Mouse (Mus musculus) yolk sac, embryonic 10.5 days (tissue): ENCODE results near the gene Rrbp1.
A peak's percentile ranks its signal among the peaks of the same experiment; 100 is the strongest.

ENCODE experiments used
- DNase-seq: peaks from one replicate; pipeline ENCODE4 v3.0.0-alpha.2; 2017; ENCODE audit warnings: low spot score

Gene Rrbp1

GRCm38 (mm10) chr2:143915600-143916135 lies 95.4 kb downstream of the Rrbp1 start:
- no peak for DNase-seq

GRCm38 (mm10) chr2:143914760-143915599 lies 96.1 kb downstream of the Rrbp1 start, which contains the start of gene Dstn:
Gene Dstn, plus strand, starts transcription at chr2:143915320.
- peak; percentile 99 for DNase-seq

- no peak for DNase-seq
Observed at GRCm38 (mm10) chr2:143914221-143914620, 96.8 kb downstream of the Rrbp1 start.

GRCm38 (mm10) chr2:143912199-143912598 lies 98.9 kb downstream of the Rrbp1 start:
- no peak for DNase-seq

GRCm38 (mm10) chr2:143909230-143909629 lies 101.8 kb downstream of the Rrbp1 start:
- DNase-seq: no peak

GRCm38 (mm10) chr2:143904896-143905295 lies 106.2 kb downstream of the Rrbp1 start:
- DNase-seq: no peak

GRCm38 (mm10) chr2:143903376-143904045 lies 107.6 kb downstream of the Rrbp1 start:
- DNase-seq: peak; percentile 45

GRCm38 (mm10) chr2:143900821-143901351 lies 110.2 kb downstream of the Rrbp1 start:
- DNase-seq: no peak

GRCm38 (mm10) chr2:143899470-143900220 lies 111.4 kb downstream of the Rrbp1 start:
- peak; percentile 40 for DNase-seq
